ENCODE assay signal across 30 mouse cellular contexts in genomic region chr6:73143403-73143802, GRCm38 (mm10).
DNase-seq lines count a peak whose midpoint lies in the region; ATAC-seq and TF ChIP-seq lines count a peak whose summit lies in the region.
"Had no signal": no experiment of that assay in that cellular context is flagged by ENCODE, and none has a peak within 500 bp of the region (broad histone marks: within the 10 kb centered on the region; RNA-seq: fewer than 3 reads in every experiment).

No protein-coding gene starts in this region.

- no peak for DNase-seq in liver, embryonic 14.5 days (ENCODE audit: low read depth in 3 of 3, low spot score in 3 of 3)
- DNase-seq in liver (no peak), ZHBTc4 (ENCODE audit: low read depth, low spot score) (peak; percentile 43)
- DNase-seq in heart, adult 8-10 months (ENCODE audit: low spot score): no peak
- no peak for DNase-seq in right cerebral cortex, adult 2 months (ENCODE audit: low spot score in 2 of 2)
- DNase-seq: adrenal gland, adult 2 months; adrenal gland, postnatal 14 days; cerebellum, adult 11 months; cerebellum, adult 2 months; cerebellum, adult 9-11 months; cerebellum, postnatal 25 days; gastrocnemius, adult 2 months; gastrocnemius, postnatal 14 days; heart, adult 11 months; heart, postnatal 10 days; heart, postnatal 36 days had no signal

- H3K4me1 ChIP-seq in liver, embryonic 14.5 days (replicated peaks; ENCODE audit: control insufficient read depth in 2 of 2, insufficient read depth in 2 of 2, low read length in 1 of 2): no peaks in the 10 kb centered on the region
- H3K4me1 ChIP-seq in E14TG2a.4 (replicated peaks; ENCODE audit: low read depth, low read length): peaks cover 25% of the 10 kb centered on the region
- H3K4me1 ChIP-seq in ES-Bruce4 (ENCODE audit: control insufficient read depth, insufficient read depth, low read length): no peaks in the 10 kb centered on the region
- H3K4me1 ChIP-seq: embryonic facial prominence, embryonic 12.5 days; embryonic facial prominence, embryonic 15.5 days; forebrain, embryonic 13.5 days; heart, embryonic 12.5 days; heart, embryonic 15.5 days; hindbrain, embryonic 10.5 days; intestine, embryonic 15.5 days had no signal

- H3K27me3 ChIP-seq in liver, embryonic 14.5 days (ENCODE audit: control insufficient read depth, insufficient read depth, low read length): no peaks in the 10 kb centered on the region
- H3K27me3 ChIP-seq in E14TG2a.4 (ENCODE audit: insufficient read depth, low read length): no peaks in the 10 kb centered on the region; the same call in 1 of the 2 replicates
- no peaks in the 10 kb centered on the region for H3K27me3 ChIP-seq in ES-Bruce4 (ENCODE audit: control insufficient read depth, insufficient read depth, low read length, poor library complexity, severe bottlenecking)
- H3K27me3 ChIP-seq: embryonic facial prominence, embryonic 12.5 days; embryonic facial prominence, embryonic 15.5 days; forebrain, embryonic 13.5 days; heart, embryonic 12.5 days; heart, embryonic 15.5 days; hindbrain, embryonic 13.5 days; intestine, embryonic 15.5 days had no signal

- H3K4me3 ChIP-seq in liver, embryonic 14.5 days (ENCODE audit: insufficient read depth in 1 of 2, low read depth in 2 of 2, low read length in 2 of 2): no peak overlapping the region
- H3K4me3 ChIP-seq in E14TG2a.4 (replicated peaks; ENCODE audit: low read length) (no peak overlapping the region), ES-Bruce4 (ENCODE audit: low read depth, low read length) (no peak overlapping the region)
- H3K4me3 ChIP-seq: embryonic facial prominence, embryonic 12.5 days; embryonic facial prominence, embryonic 15.5 days; erythroblast, embryonic 14.5 days; forebrain, embryonic 13.5 days; gastrocnemius, adult 2 months; heart, embryonic 12.5 days; heart, embryonic 15.5 days; hindbrain, embryonic 10.5 days; hindbrain, embryonic 13.5 days; intestine, embryonic 15.5 days had no signal

- ATAC-seq in liver, embryonic 14.5 days (ENCODE audit: insufficient read depth): no peak
- ATAC-seq: CD4-positive, CD25-positive, alpha-beta regulatory T cell, adult 4 months; forebrain, embryonic 13.5 days; forebrain, embryonic 16.5 days; hindbrain, embryonic 16.5 days; intestine, embryonic 15.5 days had no signal

- WGBS in liver, embryonic 14.5 days (ENCODE audit: insufficient replicate concordance): 73% methylated on average over 7 of the region's 7 CpGs

- TF ChIP-seq EP300 in liver, embryonic 14.5 days (IDR thresholded peaks at IDR 0.05; ENCODE audit: low read depth): no peak
- no peak for TF ChIP-seq EP300 in ES-Bruce4 (IDR thresholded peaks at IDR 0.05; ENCODE audit: insufficient read depth, low read depth, low read length)

- H3K4me2 ChIP-seq in liver, embryonic 14.5 days (ENCODE audit: low read depth): no peak overlapping the region
- H3K4me2 ChIP-seq: embryonic facial prominence, embryonic 12.5 days; embryonic facial prominence, embryonic 15.5 days; forebrain, embryonic 13.5 days; heart, embryonic 12.5 days; heart, embryonic 15.5 days; hindbrain, embryonic 13.5 days; intestine, embryonic 15.5 days had no signal

- no peaks in the 10 kb centered on the region for H3K9me3 ChIP-seq in liver, embryonic 14.5 days (ENCODE audit: control insufficient read depth, low read length)
- peaks cover 12% of the 10 kb centered on the region for H3K9me3 ChIP-seq in E14TG2a.4 (ENCODE audit: low read length)
- no peaks in the 10 kb centered on the region; the same call in 1 of the 2 replicates for H3K9me3 ChIP-seq in ES-Bruce4 (replicated peaks; ENCODE audit: control insufficient read depth, insufficient read depth, low read length, poor library complexity, severe bottlenecking)
- H3K9me3 ChIP-seq: embryonic facial prominence, embryonic 12.5 days; embryonic facial prominence, embryonic 15.5 days; forebrain, embryonic 13.5 days; heart, embryonic 15.5 days; hindbrain, embryonic 10.5 days; hindbrain, embryonic 13.5 days; intestine, embryonic 15.5 days had no signal

- TF ChIP-seq CTCF in liver, embryonic 14.5 days (IDR thresholded peaks at IDR 0.05; ENCODE audit: low read depth): 0 out of 2 replicates have a peak, but pooled peaks have one; percentile 7
- TF ChIP-seq CTCF in E14TG2a.4 (conservative IDR thresholded peaks at IDR 0.05; ENCODE audit: low read length): peak; percentile 53
- TF ChIP-seq CTCF in ES-Bruce4 (IDR thresholded peaks at IDR 0.05; ENCODE audit: low read depth, low read length): peak; percentile 35

- no peak overlapping the region for H3K9ac ChIP-seq in liver, embryonic 14.5 days (replicated peaks)
- no peak overlapping the region for H3K9ac ChIP-seq in ES-Bruce4 (ENCODE audit: low read depth, poor library complexity, severe bottlenecking)
- H3K9ac ChIP-seq: embryonic facial prominence, embryonic 12.5 days; embryonic facial prominence, embryonic 15.5 days; forebrain, embryonic 13.5 days; heart, embryonic 12.5 days; heart, embryonic 15.5 days; hindbrain, embryonic 13.5 days; intestine, embryonic 15.5 days had no signal

- TF ChIP-seq POLR2A in ES-Bruce4 (IDR thresholded peaks at IDR 0.05; ENCODE audit: insufficient read depth, low read length): no peak

- no peaks in the 10 kb centered on the region for H3K36me3 ChIP-seq in liver, embryonic 14.5 days (replicated peaks; ENCODE audit: control insufficient read depth, insufficient read depth, low read depth)
- H3K36me3 ChIP-seq in E14TG2a.4 (ENCODE audit: insufficient read depth, low read length) (no peaks in the 10 kb centered on the region), ES-Bruce4 (ENCODE audit: control insufficient read depth, insufficient read depth, low read length, poor library complexity, severe bottlenecking) (no peaks in the 10 kb centered on the region)
- H3K36me3 ChIP-seq: embryonic facial prominence, embryonic 12.5 days; embryonic facial prominence, embryonic 15.5 days; heart, embryonic 12.5 days; heart, embryonic 15.5 days; hindbrain, embryonic 10.5 days; hindbrain, embryonic 13.5 days; intestine, embryonic 15.5 days had no signal

- no peak overlapping the region for H3K27ac ChIP-seq in liver, embryonic 14.5 days
- H3K27ac ChIP-seq in ES-Bruce4 (ENCODE audit: insufficient read depth, low read length): no peak overlapping the region
- H3K27ac ChIP-seq: embryonic facial prominence, embryonic 12.5 days; embryonic facial prominence, embryonic 15.5 days; forebrain, embryonic 13.5 days; gastrocnemius, adult 2 months; heart, embryonic 15.5 days; hindbrain, embryonic 10.5 days; hindbrain, embryonic 13.5 days; intestine, embryonic 15.5 days had no signal
